Mouse (Mus musculus) testis, adult 2 months (tissue): Measurements from ENCODE around the gene Il17a.

ENCODE experiments used
- CTCF ChIP-seq: fragments of 200-500 bp; IDR thresholded peaks from 2 replicates; pipeline ENCODE4 v1.5.1; 2012; ENCODE audit warnings: low read depth, mild to moderate bottlenecking, inconsistent platforms, low read length, moderate library complexity; ENCODE audit not compliant: control insufficient read depth, insufficient read depth, insufficient replicate concordance
- POLR2A ChIP-seq: fragments of 200-500 bp; IDR thresholded peaks from 2 replicates; pipeline ENCODE4 v1.6.1; 2012; ENCODE audit warnings: low read depth, mild to moderate bottlenecking, inconsistent platforms, low read length, moderate library complexity; ENCODE audit not compliant: control insufficient read depth

- no peak for TF ChIP-seq POLR2A
- TF ChIP-seq CTCF = no peak
These were observed 46.3 kb upstream of the Il17a start for GRCm38 (mm10) chr1:20684403-20684802.
